Mouse (Mus musculus) neural tube, embryonic 12.5 days (tissue): ENCODE results near the gene Cldn18. TPM values are rescaled to one million over a fixed set of nuclear protein-coding genes. Genes with fewer than 3 reads are reported as not detected.

ENCODE experiments used
- ATAC-seq: fragments of 200-750 bp; cut with Nextera tagmentation; 2 replicates; pipeline ENCODE4 v1.8.0; 2017; ENCODE audit warnings: low read depth, mild to moderate bottlenecking, moderate TSS enrichment, moderate library complexity; ENCODE audit not compliant: low FRiP score
- H3K27ac ChIP-seq: fragments of 300-500 bp; sonication (generic); 2 replicates; pipeline ENCODE4 v1.5.1; 2016
- H3K27me3 ChIP-seq: fragments of 300-500 bp; sonication (generic); replicated peaks from 2 replicates; pipeline ENCODE4 v1.6.1; 2016; ENCODE audit warnings: mild to moderate bottlenecking
- H3K36me3 ChIP-seq: fragments of 300-500 bp; sonication (generic); 2 replicates; pipeline ENCODE4 v1.6.1; 2016; ENCODE audit warnings: mild to moderate bottlenecking
- H3K4me1 ChIP-seq: fragments of 300-500 bp; sonication (generic); 2 replicates; pipeline ENCODE4 v1.6.1; 2016
- H3K4me2 ChIP-seq: fragments of 300-500 bp; sonication (generic); replicated peaks from 2 replicates; pipeline ENCODE4 v1.6.1; 2016; ENCODE audit warnings: mild to moderate bottlenecking
- H3K4me3 ChIP-seq: fragments of 300-500 bp; sonication (generic); 2 replicates; pipeline ENCODE4 v1.5.1; 2016
- H3K9ac ChIP-seq: fragments of 300-500 bp; sonication (generic); 2 replicates; pipeline ENCODE4 v1.6.1; 2016; ENCODE audit warnings: mild to moderate bottlenecking
- H3K9me3 ChIP-seq: fragments of 300-500 bp; sonication (generic); 2 replicates; pipeline ENCODE4 v1.6.1; 2016; ENCODE audit warnings: mild to moderate bottlenecking
- WGBS: fragments of 180-500 bp; shearing (Covaris S2); methylation state at CpG from one replicate; pipeline ENCODE4 v1.1.7; 2016; 5-methylcytosine and 5-hydroxymethylcytosine counted together
- polyA plus RNA-seq: library from polyadenylated mRNA; unstranded; fragments of >200 nt; fragmentation: Nextera tagmentation; extraction: Ambion mirVana; gene quantifications from 2 replicates; pipeline ENCODE4 v1.2.1, GENCODE M21; 2016

Gene Cldn18
- polyA plus RNA-seq, 1 experiment from 2014 or later: not detected

GRCm38 (mm10) chr9:99675714-99676113 is 41.4 kb downstream of the Cldn18 start:
- no peaks in the 10 kb centered on the region for H3K36me3 ChIP-seq
- H3K4me3 ChIP-seq: no peak overlapping the region
- 84% methylated on average over 3 of the region's 3 CpGs for WGBS
- no peaks in the 10 kb centered on the region for H3K4me1 ChIP-seq
- no peak overlapping the region for H3K9ac ChIP-seq
- no peaks in the 10 kb centered on the region for H3K9me3 ChIP-seq
- ATAC-seq: no peak
- H3K27ac ChIP-seq: no peak overlapping the region
- H3K4me2 ChIP-seq: no peak overlapping the region
- H3K27me3 ChIP-seq: no peaks in the 10 kb centered on the region

GRCm38 (mm10) chr9:99671603-99672002 is 45.5 kb downstream of the Cldn18 start:
- H3K9me3 ChIP-seq: 0 out of 2 replicates have a peak, but pooled peaks cover 9% of the 10 kb centered on the region
- no peaks in the 10 kb centered on the region for H3K27me3 ChIP-seq
- no peaks in the 10 kb centered on the region for H3K4me1 ChIP-seq
- H3K4me3 ChIP-seq: no peak overlapping the region
- ATAC-seq: no peak
- H3K27ac ChIP-seq: no peak overlapping the region
- no peak overlapping the region for H3K9ac ChIP-seq
- WGBS: 47% methylated on average over 2 of the region's 2 CpGs
- no peak overlapping the region for H3K4me2 ChIP-seq
- H3K36me3 ChIP-seq: peaks cover 33% of the 10 kb centered on the region

- H3K27ac ChIP-seq: no peak overlapping the region
- no peaks in the 10 kb centered on the region for H3K27me3 ChIP-seq
- no peak overlapping the region for H3K9ac ChIP-seq
- H3K36me3 ChIP-seq: peaks cover 43% of the 10 kb centered on the region
- H3K4me1 ChIP-seq: no peaks in the 10 kb centered on the region
- no peak overlapping the region for H3K4me3 ChIP-seq
- ATAC-seq: no peak
- WGBS: 94% methylated on average over 8 of the region's 8 CpGs
- H3K9me3 ChIP-seq: 0 out of 2 replicates have a peak, but pooled peaks cover 9% of the 10 kb centered on the region
- H3K4me2 ChIP-seq: no peak overlapping the region
Observed at GRCm38 (mm10) chr9:99667596-99667995, 49.5 kb downstream of the Cldn18 start.

- Histone ChIP-seq H3K9me3 (no peaks in the 10 kb centered on the region), H3K27ac (no peak overlapping the region), H3K9ac (no peak overlapping the region), H3K4me3 (no peak overlapping the region), H3K4me1 (no peaks in the 10 kb centered on the region), H3K27me3 (no peaks in the 10 kb centered on the region), H3K4me2 (no peak overlapping the region), H3K36me3 (peaks cover 42% of the 10 kb centered on the region)
- ATAC-seq: no peak; the same call in 1 of the 2 replicates
- WGBS: 93% methylated on average over 10 of the region's 10 CpGs
Observed at GRCm38 (mm10) chr9:99662887-99663286, 54.2 kb downstream of the Cldn18 start.

GRCm38 (mm10) chr9:99662406-99662805 is 54.7 kb downstream of the Cldn18 start:
- Histone ChIP-seq H3K4me1 (no peaks in the 10 kb centered on the region), H3K4me2 (no peak overlapping the region), H3K9me3 (no peaks in the 10 kb centered on the region), H3K36me3 (peaks cover 37% of the 10 kb centered on the region), H3K27me3 (no peaks in the 10 kb centered on the region), H3K9ac (no peak overlapping the region), H3K4me3 (no peak overlapping the region), H3K27ac (no peak overlapping the region)
- ATAC-seq: peak; percentile 63
- 27% methylated on average over 7 of the region's 7 CpGs for WGBS

GRCm38 (mm10) chr9:99661606-99662166 is 55.4 kb downstream of the Cldn18 start:
- H3K4me1 ChIP-seq: no peaks in the 10 kb centered on the region
- H3K27me3 ChIP-seq: no peaks in the 10 kb centered on the region
- no peak overlapping the region for H3K4me3 ChIP-seq
- H3K9me3 ChIP-seq: no peaks in the 10 kb centered on the region
- WGBS: 82% methylated on average over 16 of the region's 16 CpGs
- ATAC-seq: no peak
- H3K27ac ChIP-seq: no peak overlapping the region
- peaks cover 37% of the 10 kb centered on the region for H3K36me3 ChIP-seq
- H3K4me2 ChIP-seq: no peak overlapping the region
- H3K9ac ChIP-seq: no peak overlapping the region

- Histone ChIP-seq H3K4me3 (no peak overlapping the region), H3K27me3 (no peaks in the 10 kb centered on the region), H3K27ac (no peak overlapping the region), H3K36me3 (peaks cover 40% of the 10 kb centered on the region), H3K9me3 (no peaks in the 10 kb centered on the region), H3K9ac (no peak overlapping the region), H3K4me1 (no peaks in the 10 kb centered on the region), H3K4me2 (no peak overlapping the region)
- WGBS: 73% methylated on average over 10 of the region's 10 CpGs
- ATAC-seq: no peak
Observed at GRCm38 (mm10) chr9:99660756-99661155, 56.3 kb downstream of the Cldn18 start.

- Histone ChIP-seq H3K36me3 (peaks cover 54% of the 10 kb centered on the region), H3K4me1 (no peaks in the 10 kb centered on the region), H3K9ac (no peak overlapping the region), H3K4me3 (no peak overlapping the region), H3K27ac (no peak overlapping the region), H3K9me3 (no peaks in the 10 kb centered on the region), H3K27me3 (no peaks in the 10 kb centered on the region), H3K4me2 (no peak overlapping the region)
- no peak for ATAC-seq
- WGBS: 95% methylated on average over 6 of the region's 6 CpGs
Observed at GRCm38 (mm10) chr9:99646102-99646501, 71.0 kb downstream of the Cldn18 start.

GRCm38 (mm10) chr9:99645416-99645815 is 71.7 kb downstream of the Cldn18 start:
- Histone ChIP-seq H3K9me3 (no peaks in the 10 kb centered on the region), H3K27me3 (no peaks in the 10 kb centered on the region), H3K4me3 (no peak overlapping the region), H3K4me1 (no peaks in the 10 kb centered on the region), H3K36me3 (peaks cover 48% of the 10 kb centered on the region), H3K9ac (no peak overlapping the region), H3K27ac (no peak overlapping the region), H3K4me2 (no peak overlapping the region)
- ATAC-seq: no peak
- 78% methylated on average over 6 of the region's 6 CpGs for WGBS

- no peak overlapping the region for H3K9ac ChIP-seq
- no peaks in the 10 kb centered on the region for H3K4me1 ChIP-seq
- ATAC-seq: no peak
- no peak overlapping the region for H3K4me2 ChIP-seq
- peaks cover 36% of the 10 kb centered on the region for H3K36me3 ChIP-seq
- H3K4me3 ChIP-seq: no peak overlapping the region
- no peak overlapping the region for H3K27ac ChIP-seq
- no peaks in the 10 kb centered on the region for H3K9me3 ChIP-seq
- 92% methylated on average over 5 of the region's 5 CpGs for WGBS
- no peaks in the 10 kb centered on the region for H3K27me3 ChIP-seq
Observed at GRCm38 (mm10) chr9:99639957-99640356, 77.1 kb downstream of the Cldn18 start.

Other genes starting within 250 kb of the Cldn18 start
- 45.5 and 46.1 TPM in 2 replicates for gene Armc8, start 148.4 kb downstream of the Cldn18 start, polyA plus RNA-seq
- 28.1 and 28.8 TPM in 2 replicates for gene Dbr1, start 141.5 kb downstream of the Cldn18 start, polyA plus RNA-seq
- not detected in 2 replicates for gene A4gnt, start 104.8 kb downstream of the Cldn18 start, polyA plus RNA-seq
- gene Dzip1l, start 87.8 kb downstream of the Cldn18 start, polyA plus RNA-seq: 13.4 and 14.7 TPM in 2 replicates
- 7.4 and 8.2 TPM in 2 replicates for gene Sox14, start 158.9 kb upstream of the Cldn18 start, polyA plus RNA-seq